Mouse (Mus musculus) heart, embryonic 16.5 days (tissue): ENCODE data around the gene Sel1l. TPM values are rescaled to one million over a fixed set of nuclear protein-coding genes. Genes with fewer than 3 reads are reported as not detected.

Experiments
- ATAC-seq: fragments of 200-750 bp; cut with Nextera tagmentation; replicated peaks from 2 replicates; pipeline ENCODE4 v1.8.0; 2017; ENCODE audit warnings: moderate number of reproducible peaks; ENCODE audit not compliant: insufficient read depth, low FRiP score; ENCODE audit errors: extremely low read depth
- H3K27ac ChIP-seq: fragments of 300-500 bp; sonication (generic); 2 replicates; pipeline ENCODE4 v1.5.1; 2014; ENCODE audit warnings: mild to moderate bottlenecking, low read length, control low read depth, moderate library complexity
- H3K27me3 ChIP-seq: fragments of 300-500 bp; sonication (generic); 2 replicates; pipeline ENCODE4 v1.6.1; 2014; ENCODE audit warnings: low read length, mixed read lengths; ENCODE audit not compliant: control insufficient read depth, insufficient read depth
- H3K36me3 ChIP-seq: fragments of 300-500 bp; sonication (generic); 2 replicates; pipeline ENCODE4 v1.6.1; 2014; ENCODE audit not compliant: control insufficient read depth, insufficient read depth
- H3K4me1 ChIP-seq: fragments of 300-500 bp; sonication (generic); 2 replicates; pipeline ENCODE4 v1.6.1; 2014; ENCODE audit warnings: low read length, mixed read lengths; ENCODE audit not compliant: control insufficient read depth, insufficient read depth
- H3K4me2 ChIP-seq: fragments of 300-500 bp; sonication (generic); 2 replicates; pipeline ENCODE4 v1.6.1; 2014; ENCODE audit warnings: low read depth, mild to moderate bottlenecking, control low read depth, low read length
- H3K4me3 ChIP-seq: fragments of 300-500 bp; sonication (generic); 2 replicates; pipeline ENCODE4 v1.5.1; 2014; ENCODE audit warnings: mild to moderate bottlenecking, control low read depth, low read length
- H3K9ac ChIP-seq: fragments of 300-500 bp; sonication (generic); 2 replicates; pipeline ENCODE4 v1.6.1; 2014; ENCODE audit warnings: low read length, control low read depth
- H3K9me3 ChIP-seq: fragments of 300-500 bp; sonication (generic); replicated peaks from 2 replicates; pipeline ENCODE4 v1.6.1; 2016; ENCODE audit warnings: low read length; ENCODE audit not compliant: control insufficient read depth
- WGBS: fragments of 180-500 bp; shearing (Covaris S2); extraction: QIAGEN DNeasy Blood & Tissue Kit; methylation state at CpG from one replicate; pipeline ENCODE4 v1.1.7; 2014; 5-methylcytosine and 5-hydroxymethylcytosine counted together
- polyA plus RNA-seq: library from polyadenylated mRNA; unstranded; fragments of >200 nt; fragmentation: Nextera tagmentation; extraction: Ambion mirVana; gene quantifications from 2 replicates; pipeline ENCODE4 v1.2.1, GENCODE M21; 2015

Gene Sel1l
- 51.9 and 54.7 TPM in 2 replicates for polyA plus RNA-seq

DNA sequence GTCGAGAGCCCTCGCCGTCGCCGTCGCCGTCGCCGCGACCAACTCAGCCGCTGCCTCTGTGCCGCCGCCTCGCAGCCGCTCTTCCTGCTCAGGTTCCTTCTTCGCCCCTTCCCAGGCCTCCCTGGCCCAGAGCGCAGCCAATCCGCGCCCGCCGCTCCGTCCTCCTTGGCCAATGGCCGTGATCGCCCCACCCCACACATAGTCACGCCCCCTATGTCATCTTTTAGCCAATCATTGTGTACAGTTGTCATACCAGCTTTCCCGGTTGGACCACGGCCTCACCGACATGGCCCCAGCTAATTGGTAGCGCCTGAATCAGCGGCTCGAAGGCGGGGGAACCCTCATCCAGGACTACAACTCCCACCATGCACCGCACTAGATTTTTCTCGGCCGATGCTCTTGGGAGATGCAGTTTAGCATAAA, at the start of gene Sel1l:
Gene Sel1l, minus strand, starts transcription at position 113 of the 423 bp plus-strand sequence.
- Histone ChIP-seq H3K9ac (peak within 1 kb of the TSS; percentile 87), H3K9me3 (no peaks in the 10 kb centered on the region), H3K4me2 (peak within 1 kb of the TSS; percentile 97), H3K36me3 (no peaks in the 10 kb centered on the region), H3K4me1 (peaks cover 3% of the 10 kb centered on the region; the same call in 1 of the 2 replicates), H3K27ac (peak within 1 kb of the TSS; percentile 72), H3K4me3 (peak within 1 kb of the TSS; percentile 81), H3K27me3 (no peaks in the 10 kb centered on the region; the same call in 1 of the 2 replicates)
- under 1% methylated on average over 34 of the region's 35 CpGs for WGBS
- peak; percentile 100 for ATAC-seq

DNA sequence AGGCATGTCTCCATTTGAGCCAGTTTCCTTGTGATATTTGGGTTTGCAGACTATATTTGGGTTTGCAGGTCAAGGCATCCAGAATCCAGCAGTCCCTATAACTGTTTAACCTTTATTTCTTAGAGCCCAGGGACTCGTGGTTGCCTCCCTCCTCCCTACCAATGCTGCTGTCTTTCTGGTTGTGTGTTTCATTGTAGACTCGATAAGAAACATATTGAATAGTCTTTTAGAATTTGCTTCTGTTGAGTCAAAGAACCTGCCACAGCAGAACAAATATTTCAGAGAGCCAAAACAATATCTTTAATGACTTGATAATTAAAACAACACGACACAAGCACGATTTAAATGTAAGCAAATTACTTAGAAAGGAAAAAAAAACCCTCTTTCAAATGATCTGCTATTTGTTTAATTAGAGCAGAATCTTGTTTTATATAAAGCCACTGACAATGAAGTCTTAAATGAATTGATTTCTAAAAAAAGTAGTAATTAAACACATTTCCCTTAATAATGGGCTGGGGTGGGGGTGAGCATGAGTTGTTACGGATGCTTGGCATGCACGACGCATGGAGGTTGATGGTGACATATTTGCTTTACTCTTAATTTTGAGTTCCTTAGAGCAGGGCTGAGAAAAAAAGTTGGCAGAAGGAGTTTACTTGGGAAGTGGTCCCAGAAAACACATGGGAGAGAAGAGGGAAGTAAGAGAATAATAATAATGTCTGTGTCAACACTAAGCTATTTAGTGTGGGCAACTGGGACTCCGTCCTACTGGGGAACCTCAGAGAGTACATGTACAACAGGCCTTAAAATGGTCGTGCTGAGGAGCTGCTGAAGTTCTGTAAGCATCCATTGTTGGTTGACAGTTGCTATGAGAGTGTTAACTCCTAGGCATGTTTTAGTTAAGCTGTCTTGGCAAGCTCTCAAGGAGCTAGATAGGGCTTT, 43.9 kb upstream of the Sel1l start:
- H3K9me3 ChIP-seq, result no peaks in the 10 kb centered on the region
- 70% methylated on average over 9 of the region's 9 CpGs for WGBS
- ATAC-seq, result no peak
- no peaks in the 10 kb centered on the region for H3K27me3 ChIP-seq
- no peak overlapping the region for H3K4me2 ChIP-seq
- H3K4me1 ChIP-seq, result no peaks in the 10 kb centered on the region
- H3K36me3 ChIP-seq, result no peaks in the 10 kb centered on the region
- H3K9ac ChIP-seq, result no peak overlapping the region
- H3K4me3 ChIP-seq, result no peak overlapping the region
- H3K27ac ChIP-seq, result no peak overlapping the region

DNA sequence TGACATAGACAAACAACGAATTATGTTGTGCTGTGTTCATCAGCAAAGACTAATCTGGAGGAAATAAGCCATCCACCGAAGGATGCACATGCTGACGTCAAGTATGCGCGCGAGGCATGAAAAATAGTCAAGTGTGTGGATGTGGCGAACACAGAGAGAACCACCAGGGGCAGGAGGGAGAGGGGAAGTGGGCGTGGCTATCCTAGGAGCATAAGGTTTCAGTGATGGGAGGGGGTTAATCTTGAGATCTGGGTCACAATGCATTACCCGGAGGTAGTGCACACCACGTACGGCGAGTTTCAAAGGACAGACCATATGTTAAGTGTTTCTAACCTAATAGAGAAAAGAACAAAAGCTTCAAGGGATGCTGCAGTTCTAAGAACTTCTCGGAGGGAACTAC, 31.5 kb upstream of the Sel1l start:
- Histone ChIP-seq H3K4me3 (no peak overlapping the region), H3K9me3 (no peaks in the 10 kb centered on the region), H3K9ac (no peak overlapping the region), H3K27me3 (no peaks in the 10 kb centered on the region), H3K36me3 (no peaks in the 10 kb centered on the region), H3K4me2 (no peak overlapping the region), H3K27ac (no peak overlapping the region), H3K4me1 (no peaks in the 10 kb centered on the region)
- WGBS, result 77% methylated on average over 13 of the region's 13 CpGs
- no peak for ATAC-seq

DNA sequence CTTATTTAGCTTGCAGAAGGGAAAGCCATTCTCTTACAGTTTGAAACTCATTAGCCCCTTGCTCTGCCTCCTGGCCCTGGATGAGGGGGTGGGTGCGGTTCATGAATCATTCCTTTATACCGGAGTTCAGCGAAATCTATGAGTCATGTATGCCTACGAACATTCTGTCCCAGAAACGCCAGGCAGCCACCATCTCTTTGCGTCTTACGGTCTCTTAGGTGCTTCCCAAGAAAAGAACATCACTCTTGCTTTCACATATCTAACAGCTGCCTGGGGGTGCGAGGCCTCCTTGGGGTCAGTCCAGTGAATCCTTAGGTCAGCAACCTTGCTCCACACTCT, 29.9 kb upstream of the Sel1l start:
- Histone ChIP-seq H3K36me3 (no peaks in the 10 kb centered on the region), H3K27ac (no peak overlapping the region), H3K4me2 (no peak overlapping the region), H3K9ac (no peak overlapping the region), H3K4me1 (no peaks in the 10 kb centered on the region), H3K9me3 (no peaks in the 10 kb centered on the region), H3K27me3 (no peaks in the 10 kb centered on the region), H3K4me3 (no peak overlapping the region)
- no peak for ATAC-seq
- 72% methylated on average over 8 of the region's 8 CpGs for WGBS

DNA sequence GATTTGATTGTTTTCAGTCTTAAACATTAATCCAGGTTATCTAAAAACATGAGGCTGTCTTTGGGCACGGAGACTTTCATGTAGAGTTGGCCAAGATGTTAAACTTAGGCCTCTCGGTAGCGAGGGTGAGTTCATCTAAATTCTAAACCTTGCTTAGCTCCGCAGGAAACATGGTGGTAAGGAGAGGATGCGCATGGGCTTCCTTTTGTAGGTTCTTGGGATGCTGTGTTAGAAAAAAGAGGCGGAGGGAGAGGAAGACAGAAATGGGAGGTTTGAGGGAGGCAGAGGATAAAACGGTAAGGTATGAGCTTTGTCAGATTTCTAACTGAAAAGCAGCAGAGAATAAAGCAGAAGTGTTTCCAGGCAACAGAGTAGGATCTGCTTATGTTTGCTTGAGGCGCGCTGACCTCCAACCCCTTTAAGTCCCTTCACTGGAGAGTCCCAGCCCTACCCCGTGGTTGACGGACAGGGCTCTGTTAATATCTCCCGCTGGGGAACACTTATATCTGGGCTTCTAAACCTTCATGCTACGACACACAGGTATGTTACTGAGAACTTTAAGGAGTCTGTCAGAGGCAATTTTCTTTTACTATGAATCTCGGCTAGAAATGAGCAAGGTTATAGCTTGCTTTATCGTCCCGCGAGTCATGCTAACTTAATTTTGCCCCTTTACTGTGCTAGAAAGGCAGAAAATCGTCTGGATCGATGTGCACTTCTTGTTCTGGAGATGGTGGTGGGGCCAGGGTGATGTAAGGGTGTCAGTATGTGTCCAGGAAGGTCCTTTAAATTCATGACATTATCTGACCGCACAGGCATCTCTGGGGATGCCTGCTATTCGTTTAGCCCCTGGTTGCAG, 29.3 kb upstream of the Sel1l start:
- Histone ChIP-seq H3K4me3 (no peak overlapping the region), H3K27me3 (no peaks in the 10 kb centered on the region), H3K27ac (no peak overlapping the region), H3K4me1 (no peaks in the 10 kb centered on the region), H3K36me3 (no peaks in the 10 kb centered on the region), H3K9ac (no peak overlapping the region), H3K4me2 (no peak overlapping the region), H3K9me3 (no peaks in the 10 kb centered on the region)
- WGBS, result 65% methylated on average over 21 of the region's 21 CpGs
- ATAC-seq, result no peak

DNA sequence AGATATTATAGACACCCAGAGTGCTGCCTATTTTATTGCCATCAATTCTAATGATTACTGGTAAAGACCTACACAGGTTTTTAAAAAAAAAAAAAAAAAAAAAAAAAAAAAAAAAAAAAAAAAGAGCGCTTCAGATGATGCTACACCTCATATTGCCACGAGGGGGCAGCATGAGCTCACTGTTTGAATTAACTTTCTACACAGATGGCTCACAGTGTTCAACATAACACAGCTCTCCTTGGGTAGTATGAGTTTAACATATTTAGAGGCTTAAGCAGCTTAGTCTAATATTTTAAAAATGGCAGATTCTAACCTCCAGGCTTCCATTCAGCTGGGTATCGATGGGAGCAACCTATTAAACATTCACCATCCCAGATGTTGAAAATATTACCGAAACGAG, 28.7 kb upstream of the Sel1l start:
- WGBS, result 50% methylated on average over 5 of the region's 5 CpGs
- Histone ChIP-seq H3K27me3 (no peaks in the 10 kb centered on the region), H3K4me2 (no peak overlapping the region), H3K9ac (no peak overlapping the region), H3K36me3 (no peaks in the 10 kb centered on the region), H3K9me3 (no peaks in the 10 kb centered on the region), H3K4me1 (no peaks in the 10 kb centered on the region), H3K27ac (no peak overlapping the region), H3K4me3 (no peak overlapping the region)
- ATAC-seq, result no peak

DNA sequence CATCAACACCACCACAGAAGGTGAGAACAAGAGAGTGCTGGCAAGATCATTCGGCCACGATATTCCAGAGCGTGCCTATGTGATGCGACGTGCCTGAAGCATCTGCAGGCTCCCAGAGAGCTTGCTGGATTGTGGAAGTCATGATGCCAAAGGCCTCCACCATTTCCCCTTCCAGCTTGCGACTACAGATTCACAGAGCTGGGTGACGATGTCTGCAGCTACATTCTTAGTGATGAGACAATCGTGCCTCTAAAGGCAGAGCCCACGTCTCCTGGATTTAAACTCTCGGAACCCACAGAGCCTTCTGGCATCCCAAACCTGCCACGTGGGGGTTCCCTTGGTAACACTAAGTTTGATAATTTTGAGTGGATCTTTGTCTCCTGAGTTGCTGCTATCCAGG, 21.7 kb upstream of the Sel1l start:
- 81% methylated on average over 11 of the region's 11 CpGs for WGBS
- Histone ChIP-seq H3K36me3 (no peaks in the 10 kb centered on the region), H3K9ac (no peak overlapping the region), H3K4me3 (no peak overlapping the region), H3K27me3 (no peaks in the 10 kb centered on the region), H3K4me2 (no peak overlapping the region), H3K9me3 (no peaks in the 10 kb centered on the region), H3K4me1 (no peaks in the 10 kb centered on the region), H3K27ac (no peak overlapping the region)
- no peak for ATAC-seq

DNA sequence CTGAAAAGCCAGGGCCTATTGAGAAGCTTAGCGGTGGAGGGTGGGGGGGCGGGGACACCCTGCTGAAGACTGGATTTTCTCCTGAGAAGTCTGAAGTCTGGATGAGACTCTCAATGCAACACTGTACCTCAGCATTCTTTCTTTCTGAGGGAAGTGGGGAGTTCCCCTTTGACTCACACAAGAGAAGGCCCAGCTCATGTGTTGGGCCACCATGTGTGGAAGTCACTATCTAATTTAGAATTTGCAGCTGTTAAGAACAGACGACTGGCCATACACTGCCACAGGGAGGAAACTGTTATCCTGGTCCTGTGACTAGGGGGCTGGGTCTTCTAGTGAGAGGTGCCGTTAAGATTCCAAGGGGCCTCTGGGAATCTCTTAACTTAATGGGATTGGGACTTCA, 20.4 kb upstream of the Sel1l start:
- Histone ChIP-seq H3K27me3 (no peaks in the 10 kb centered on the region), H3K4me2 (no peak overlapping the region), H3K4me3 (no peak overlapping the region), H3K9me3 (no peaks in the 10 kb centered on the region), H3K9ac (no peak overlapping the region), H3K27ac (no peak overlapping the region), H3K4me1 (no peaks in the 10 kb centered on the region), H3K36me3 (no peaks in the 10 kb centered on the region)
- no peak for ATAC-seq
- 48% methylated on average over 4 of the region's 4 CpGs for WGBS

DNA sequence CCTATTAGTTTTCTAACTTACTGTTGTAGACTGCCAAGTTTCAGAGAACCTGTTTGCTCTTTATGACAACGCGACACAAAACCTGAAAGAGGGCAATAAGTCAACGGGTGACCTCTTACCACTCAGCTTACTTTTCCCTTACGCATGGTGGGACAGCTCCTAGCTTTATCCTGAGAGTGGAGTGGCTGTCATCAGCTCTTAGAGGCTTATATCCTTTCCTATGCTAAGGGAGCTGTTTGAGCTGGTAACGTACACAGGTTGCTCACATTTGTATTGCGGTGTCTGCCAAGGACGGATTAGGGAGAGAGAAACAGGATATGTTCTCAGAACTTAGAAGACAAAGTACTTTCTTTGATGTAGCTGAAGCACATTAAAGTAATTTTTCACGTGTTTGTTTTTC, 5.4 kb upstream of the Sel1l start:
- Histone ChIP-seq H3K4me1 (no peaks in the 10 kb centered on the region), H3K4me2 (no peak overlapping the region), H3K9me3 (no peaks in the 10 kb centered on the region), H3K27me3 (no peaks in the 10 kb centered on the region; the same call in 1 of the 2 replicates), H3K36me3 (no peaks in the 10 kb centered on the region), H3K27ac (no peak overlapping the region), H3K9ac (no peak overlapping the region), H3K4me3 (no peak overlapping the region)
- ATAC-seq, result no peak
- whole genome bisulfite sequencing, result 38% methylated on average over 8 of the region's 8 CpGs
